ENCODE assay signal across 9 mouse cellular contexts in genomic region chr6:93911420-93911819, GRCm38 (mm10).
DNase-seq lines count a peak whose midpoint lies in the region; ATAC-seq and TF ChIP-seq lines count a peak whose summit lies in the region.
"Had no signal": no experiment of that assay in that cellular context is flagged by ENCODE, and none has a peak within 500 bp of the region (broad histone marks: within the 10 kb centered on the region; RNA-seq: fewer than 3 reads in every experiment).

No protein-coding gene starts in this region.

- H3K9me3 ChIP-seq in kidney, postnatal 0 days (replicated peaks; ENCODE audit: low read length), result no peaks in the 10 kb centered on the region
- no peaks in the 10 kb centered on the region for H3K9me3 ChIP-seq in forebrain, embryonic 14.5 days (replicated peaks; ENCODE audit: control insufficient read depth, low read length)
- H3K9me3 ChIP-seq in limb, embryonic 14.5 days (ENCODE audit: control insufficient read depth, low read length), result no peaks in the 10 kb centered on the region

- peaks cover 13% of the 10 kb centered on the region; the same call in 1 of the 2 replicates for H3K4me1 ChIP-seq in kidney, postnatal 0 days (replicated peaks; ENCODE audit: insufficient read depth, low read length)
- H3K4me1 ChIP-seq in forebrain, embryonic 14.5 days (ENCODE audit: control insufficient read depth, insufficient read depth, low read length), result peaks cover 34% of the 10 kb centered on the region
- peaks cover 31% of the 10 kb centered on the region for H3K4me1 ChIP-seq in limb, embryonic 14.5 days (ENCODE audit: control insufficient read depth, insufficient read depth, low read length)
- peaks cover 11% of the 10 kb centered on the region; the same call in 1 of the 2 replicates for H3K4me1 ChIP-seq in olfactory bulb, adult 2 months (ENCODE audit: control insufficient read depth, insufficient read depth, low read length)
- H3K4me1 ChIP-seq in lung, adult 2 months (ENCODE audit: control insufficient read depth, insufficient read depth, low read length), result 0 out of 2 replicates have a peak, but pooled peaks cover 2% of the 10 kb centered on the region

- H3K9ac ChIP-seq in kidney, postnatal 0 days (ENCODE audit: low read depth, low read length), result no peak overlapping the region
- peak overlapping the region; percentile 83 for H3K9ac ChIP-seq in forebrain, embryonic 14.5 days (ENCODE audit: low read length)
- no peak overlapping the region; the same call in 1 of the 2 replicates for H3K9ac ChIP-seq in limb, embryonic 14.5 days (ENCODE audit: low read depth, low read length, severe bottlenecking)

- no peak overlapping the region for H3K4me3 ChIP-seq in kidney, postnatal 0 days (replicated peaks; ENCODE audit: low read depth, low read length)
- peak overlapping the region; percentile 51 for H3K4me3 ChIP-seq in forebrain, embryonic 14.5 days (ENCODE audit: low read depth, low read length)
- peak overlapping the region; percentile 36; the same call in 1 of the 2 replicates for H3K4me3 ChIP-seq in limb, embryonic 14.5 days (replicated peaks; ENCODE audit: low read length)
- peak overlapping the region; percentile 44 for H3K4me3 ChIP-seq in olfactory bulb, adult 2 months (ENCODE audit: insufficient read depth, low read depth, low read length)
- no peak overlapping the region for H3K4me3 ChIP-seq in lung, adult 2 months (replicated peaks; ENCODE audit: extremely low read depth, low read depth, low read length)

- H3K4me2 ChIP-seq in kidney, postnatal 0 days (ENCODE audit: low read length), result peak overlapping the region; percentile 55
- peak overlapping the region; percentile 78 for H3K4me2 ChIP-seq in forebrain, embryonic 14.5 days (ENCODE audit: low read length)
- H3K4me2 ChIP-seq in limb, embryonic 14.5 days (replicated peaks; ENCODE audit: low read depth, low read length, severe bottlenecking), result peak overlapping the region; percentile 81

- intact Hi-C loops in gastrocnemius, postnatal 14 days (cut with DNase I; ENCODE audit: low total_unique reads), result no loop called here

- 68% methylated on average over 2 of the region's 2 CpGs for WGBS in kidney, postnatal 0 days
- WGBS in forebrain, embryonic 14.5 days, result 7% methylated on average over 2 of the region's 2 CpGs
- WGBS in limb, embryonic 14.5 days, result 52% methylated on average over 2 of the region's 2 CpGs
- WGBS in olfactory bulb, adult 2 months, result 9% methylated on average over 2 of the region's 2 CpGs
- WGBS in lung, adult 2 months, result 94% methylated on average over 2 of the region's 2 CpGs

- no peak for TF ChIP-seq POLR2A in limb, embryonic 14.5 days (IDR thresholded peaks at IDR 0.05; ENCODE audit: borderline replicate concordance, extremely low read depth, insufficient read depth, insufficient read length)
- TF ChIP-seq POLR2A in olfactory bulb, adult 2 months (IDR thresholded peaks at IDR 0.05; ENCODE audit: insufficient read depth, low read depth, low read length), result no peak
- TF ChIP-seq POLR2A in lung, adult 2 months (IDR thresholded peaks at IDR 0.05; ENCODE audit: borderline replicate concordance, extremely low read depth, low read depth, low read length), result no peak

- no peaks in the 10 kb centered on the region for H3K27me3 ChIP-seq in kidney, postnatal 0 days (ENCODE audit: insufficient read depth, low read length)
- no peaks in the 10 kb centered on the region for H3K27me3 ChIP-seq in forebrain, embryonic 14.5 days (replicated peaks; ENCODE audit: control insufficient read depth, insufficient read depth, low read length)
- no peaks in the 10 kb centered on the region for H3K27me3 ChIP-seq in limb, embryonic 14.5 days (ENCODE audit: control insufficient read depth, insufficient read depth, low read length)

- H3K36me3 ChIP-seq in kidney, postnatal 0 days (ENCODE audit: insufficient read depth, low read length), result no peaks in the 10 kb centered on the region
- no peaks in the 10 kb centered on the region for H3K36me3 ChIP-seq in forebrain, embryonic 14.5 days (ENCODE audit: control insufficient read depth, insufficient read depth, low read length)
- H3K36me3 ChIP-seq in limb, embryonic 14.5 days (ENCODE audit: control insufficient read depth, insufficient read depth, low read length), result no peaks in the 10 kb centered on the region

- TF ChIP-seq CTCF in kidney, postnatal 0 days (IDR thresholded peaks at IDR 0.05; ENCODE audit: low read depth), result no peak
- no peak for TF ChIP-seq CTCF in olfactory bulb, adult 2 months (IDR thresholded peaks at IDR 0.05; ENCODE audit: insufficient read depth, low read depth, low read length)
- no peak for TF ChIP-seq CTCF in lung, adult 2 months (IDR thresholded peaks at IDR 0.05; ENCODE audit: insufficient read depth, low read length)

- ATAC-seq in kidney, postnatal 0 days (replicated peaks; ENCODE audit: low FRiP score, low read depth), result no peak
- no peak for ATAC-seq in forebrain, embryonic 14.5 days
- ATAC-seq in limb, embryonic 14.5 days (ENCODE audit: low FRiP score, low read depth), result no peak

- H3K27ac ChIP-seq in kidney, postnatal 0 days, result 0 out of 2 replicates have a peak overlapping the region, but pooled peaks have one; percentile 62
- H3K27ac ChIP-seq in forebrain, embryonic 14.5 days (ENCODE audit: low read depth, low read length), result peak overlapping the region; percentile 99
- H3K27ac ChIP-seq in limb, embryonic 14.5 days (replicated peaks; ENCODE audit: low read depth, low read length), result peak overlapping the region; percentile 53; the same call in 1 of the 2 replicates
- peak overlapping the region; percentile 98 for H3K27ac ChIP-seq in olfactory bulb, adult 2 months (ENCODE audit: insufficient read depth, low read depth, low read length)

- no peak for DNase-seq in kidney, postnatal 0 days (ENCODE audit: low spot score)
- DNase-seq in kidney, adult 8-10 months, result no peak
- no peak for DNase-seq in forebrain, embryonic 14.5 days (ENCODE audit: low spot score)
- DNase-seq in limb, embryonic 14.5 days (ENCODE audit: low spot score), result no peak
- no peak for DNase-seq in gastrocnemius, postnatal 14 days
- DNase-seq in lung, adult 2 months, result no peak
- no peak for DNase-seq in cerebellum, adult 9-10 months
- DNase-seq: thymus, postnatal 4 days had no signal

Comparison
In these comparisons a context has a peak if more than half of its experiments do, and no peak if none do; other contexts are left out.
1. H3K4me3 ChIP-seq: peak in forebrain, embryonic 14.5 days (single experiment), limb, embryonic 14.5 days (single experiment) and olfactory bulb, adult 2 months (single experiment); none in kidney, postnatal 0 days (single experiment) and lung, adult 2 months (single experiment).
2. Peak in every context shown above with its lines, with median percentiles within 50 percentile points of each other: H3K27ac ChIP-seq and H3K4me2 ChIP-seq.